Mouse (Mus musculus) B cell, adult 62 days (primary cell): ENCODE measurements around the gene Cfap300. TPM values are rescaled to one million over a fixed set of nuclear protein-coding genes. Genes with fewer than 3 reads are reported as not detected.

Experiments
- total RNA-seq: library from RNA; stranded (reverse); gene quantifications from 4 replicates; pipeline ENCODE4 v1.2.4, GENCODE M21; 2023

Cfap300 gene
- total RNA-seq, result 1.3 TPM in 1 of 4 replicates, not detected in the others

DNA sequence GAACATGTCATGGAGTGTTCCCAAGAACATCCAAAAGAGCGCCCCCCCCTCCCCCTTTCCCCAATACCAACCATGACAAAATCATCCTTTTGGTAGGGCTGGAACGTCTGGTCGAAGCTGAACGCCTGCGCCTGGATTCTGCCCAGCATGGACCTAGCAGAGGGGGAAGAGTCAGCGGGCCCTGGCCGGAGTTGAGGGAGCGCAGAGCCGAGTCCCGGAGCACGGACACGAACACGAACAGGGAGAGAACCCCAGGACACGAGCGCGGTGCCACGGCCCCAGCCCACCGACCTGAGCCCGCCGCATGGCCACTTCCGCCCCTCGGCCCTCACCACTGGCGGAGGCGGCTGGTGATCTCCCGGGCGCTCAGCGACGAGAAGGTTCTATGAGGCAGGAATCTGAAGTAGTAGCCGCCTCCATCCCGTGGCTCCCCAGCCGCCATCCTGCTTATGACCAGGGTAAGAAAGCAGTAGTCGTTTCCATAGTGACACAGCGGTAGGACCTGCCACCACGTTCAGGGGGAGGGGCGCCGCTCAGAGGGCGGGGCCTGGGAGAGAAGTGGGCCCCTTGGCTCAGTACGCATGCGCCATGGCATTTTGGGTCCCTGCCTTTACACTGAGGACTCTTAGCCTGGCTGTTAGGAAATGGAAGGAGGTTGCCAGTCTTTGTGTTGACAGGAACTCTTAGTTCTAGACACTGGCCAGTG is at the start of gene Cfap300:
Cfap300 (minus strand) TSS at position 486 of the 706 bp plus-strand sequence.

DNA sequence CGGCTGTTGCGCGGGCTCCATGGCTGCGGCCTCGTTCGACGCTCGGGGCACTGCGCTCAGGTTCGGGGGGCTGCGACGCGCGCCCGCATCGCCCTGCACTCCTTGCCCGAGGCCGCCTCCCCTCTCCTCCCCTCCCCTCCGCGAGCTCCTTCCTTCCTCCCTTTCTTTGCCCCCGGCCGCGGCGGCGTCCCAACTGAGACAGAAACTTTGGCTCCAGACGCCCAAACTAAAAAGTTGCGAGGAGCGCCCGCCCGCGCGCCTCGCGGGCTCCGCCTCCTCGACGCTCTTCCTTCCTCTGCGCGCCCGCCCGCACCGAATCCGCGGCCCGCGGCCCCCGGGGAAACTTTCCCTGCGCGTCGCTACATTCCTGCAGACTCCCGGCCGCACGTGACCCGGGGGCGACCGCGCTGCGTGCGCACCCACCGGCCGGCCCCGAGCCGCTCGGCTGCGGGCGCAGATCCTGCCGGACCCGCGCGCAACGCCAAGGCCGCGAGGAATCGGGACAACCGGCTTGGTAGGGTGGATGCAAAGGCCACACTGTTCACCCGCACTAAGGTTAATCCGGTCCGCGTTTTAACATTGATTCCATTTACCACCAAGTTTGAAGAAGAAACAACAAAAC is 38.1 kb downstream of the Cfap300 start, which contains the start of gene Yap1:
Yap1 (minus strand) TSS at position 227 of the 622 bp plus-strand sequence.

Other genes starting within 250 kb of the Cfap300 start
- gene Birc2, start 205.8 kb downstream of the Cfap300 start, total RNA-seq, result 122 to 145 TPM (median 137 TPM) in 4 replicates
- gene Birc3, start 169.6 kb downstream of the Cfap300 start, total RNA-seq, result 684 to 739 TPM (median 707 TPM) in 4 replicates
- not detected in 4 replicates for gene Yap1, start 38.2 kb downstream of the Cfap300 start, total RNA-seq
- gene Cep126, start 91.5 kb upstream of the Cfap300 start, total RNA-seq, result not detected in 4 replicates